Mouse (Mus musculus): ENCODE data around the gene Keg1.

DNA sequence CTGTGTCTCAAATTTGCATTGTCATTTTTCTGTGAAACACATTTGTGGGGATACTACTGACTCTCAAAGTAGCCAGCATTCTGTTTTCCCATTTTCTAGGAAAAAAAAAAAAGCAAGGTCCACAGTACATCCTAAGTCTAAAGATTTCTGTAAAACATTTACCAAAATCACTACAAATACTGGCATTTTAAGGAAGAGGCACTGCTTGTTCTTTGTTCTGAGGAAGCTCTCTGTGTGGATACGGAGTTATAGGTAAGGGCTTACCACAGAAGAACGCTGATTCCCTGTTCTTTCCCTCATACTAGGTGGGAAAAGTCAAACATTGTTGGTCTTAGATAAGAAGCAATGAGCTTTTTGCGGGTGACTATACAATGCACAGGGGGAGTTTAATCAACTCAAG is at the start of gene Keg1:
- TF ChIP-seq CTCF (IDR thresholded peaks at IDR 0.05; ENCODE audit: control insufficient read depth, insufficient read depth, insufficient replicate concordance, low read depth, low read length) (no peak), POLR2A (IDR thresholded peaks at IDR 0.05; ENCODE audit: control insufficient read depth, low read depth, low read length) (no peak)
